Mouse (Mus musculus): ENCODE measurements at regions not wholly inside any gene's neighbourhood (a gene's known extent, or its start where the extent isn't known, plus 50 kb on each side); places are given as distances from the start of the nearest gene placed in this dataset.
"Not testable (repeated sequence)": the region's sequence is repeated elsewhere in the genome, so short reads cannot be mapped to it uniquely, and the experiment has no call there.

GRCm38 (mm10) chr17:93067850-93068249 is 131.0 kb upstream of the Adcyap1 start:
- H3K4me1 ChIP-seq (replicated peaks); ATAC-seq (ENCODE audit: low FRiP score, low read depth); H3K4me3 ChIP-seq; H3K9ac ChIP-seq; H3K4me2 ChIP-seq; H3K36me3 ChIP-seq; H3K27ac ChIP-seq (replicated peaks); H3K27me3 ChIP-seq; H3K9me3 ChIP-seq: not testable (repeated sequence)
- WGBS: 65% methylated on average over 1 of the region's 1 CpGs

- 44% methylated on average over 4 of the region's 4 CpGs for WGBS
- H3K27me3 ChIP-seq: no peaks in the 10 kb centered on the region
- ATAC-seq (ENCODE audit: low FRiP score, low read depth): no peak
Measured at GRCm38 (mm10) chr17:93068489-93068888, 130.3 kb upstream of the Adcyap1 start.

GRCm38 (mm10) chr17:93084048-93084447 is 114.8 kb upstream of the Adcyap1 start:
- no peaks in the 10 kb centered on the region for H3K9me3 ChIP-seq
- H3K9ac ChIP-seq: no peak overlapping the region
- H3K4me1 ChIP-seq (replicated peaks): no peaks in the 10 kb centered on the region
- H3K36me3 ChIP-seq: no peaks in the 10 kb centered on the region
- no peak overlapping the region for H3K27ac ChIP-seq (replicated peaks)
- no peak overlapping the region for H3K4me2 ChIP-seq
- 78% methylated on average over 1 of the region's 1 CpGs for WGBS
- no peaks in the 10 kb centered on the region for H3K27me3 ChIP-seq
- H3K4me3 ChIP-seq: no peak overlapping the region
- no peak for ATAC-seq (ENCODE audit: low FRiP score, low read depth)

More at GRCm38 (mm10) chr17:93068489-93068888, 130.3 kb upstream of the Adcyap1 start:
- no peak overlapping the region for H3K4me2 ChIP-seq
- H3K27ac ChIP-seq (replicated peaks): no peak overlapping the region
- H3K4me3 ChIP-seq: no peak overlapping the region
- no peaks in the 10 kb centered on the region for H3K36me3 ChIP-seq
- no peaks in the 10 kb centered on the region for H3K9me3 ChIP-seq
- H3K9ac ChIP-seq: no peak overlapping the region
- no peaks in the 10 kb centered on the region for H3K4me1 ChIP-seq (replicated peaks)

- no peak overlapping the region for H3K4me2 ChIP-seq
- no peak overlapping the region for H3K9ac ChIP-seq
- no peaks in the 10 kb centered on the region for H3K9me3 ChIP-seq
- H3K4me1 ChIP-seq (replicated peaks): no peaks in the 10 kb centered on the region
- no peak overlapping the region for H3K27ac ChIP-seq (replicated peaks)
- H3K36me3 ChIP-seq: no peaks in the 10 kb centered on the region
- ATAC-seq (ENCODE audit: low FRiP score, low read depth): no peak
- H3K4me3 ChIP-seq: no peak overlapping the region
- H3K27me3 ChIP-seq: no peaks in the 10 kb centered on the region
Measured at GRCm38 (mm10) chr17:93104516-93104915, 94.3 kb upstream of the Adcyap1 start.

DNA sequence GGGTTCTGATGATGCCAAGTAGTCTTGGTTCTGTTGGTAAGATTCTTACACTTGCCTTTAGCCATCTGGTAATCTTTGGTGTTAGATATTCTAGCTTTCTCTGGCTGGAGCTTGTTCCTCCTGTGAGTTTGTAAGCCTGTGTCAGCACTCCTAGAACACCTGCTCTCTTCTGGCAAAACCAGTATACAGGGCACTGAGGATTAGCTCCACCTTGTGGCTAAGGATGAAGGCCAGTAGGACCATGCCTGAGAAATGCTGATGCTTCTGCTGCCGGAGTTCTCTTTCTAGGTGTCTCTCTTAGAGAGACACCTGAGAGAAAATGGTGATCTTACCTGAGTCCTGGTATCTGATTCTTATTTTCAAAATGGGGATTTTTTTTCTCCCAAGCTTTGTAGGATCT is 58.8 kb upstream of the Adcyap1 start:
- Histone ChIP-seq H3K9me3 (no peaks in the 10 kb centered on the region), H3K27ac (replicated peaks) (no peak overlapping the region), H3K4me2 (no peak overlapping the region), H3K9ac (no peak overlapping the region), H3K4me3 (no peak overlapping the region), H3K27me3 (no peaks in the 10 kb centered on the region), H3K4me1 (replicated peaks) (no peaks in the 10 kb centered on the region), H3K36me3 (no peaks in the 10 kb centered on the region)
- WGBS: 71% methylated on average over 1 of the region's 1 CpGs
- no peak for ATAC-seq (ENCODE audit: low FRiP score, low read depth)

- Histone ChIP-seq H3K9ac (no peak overlapping the region), H3K27ac (replicated peaks) (no peak overlapping the region), H3K9me3 (no peaks in the 10 kb centered on the region), H3K27me3 (no peaks in the 10 kb centered on the region), H3K4me1 (replicated peaks) (no peaks in the 10 kb centered on the region), H3K4me3 (no peak overlapping the region), H3K36me3 (no peaks in the 10 kb centered on the region), H3K4me2 (no peak overlapping the region)
- WGBS: 21% methylated on average over 3 of the region's 3 CpGs
- peak; percentile 51; the same call in 1 of the 2 replicates for ATAC-seq (ENCODE audit: low FRiP score, low read depth)
Measured at GRCm38 (mm10) chr17:93141125-93141524, 57.7 kb upstream of the Adcyap1 start.

Data from hindbrain, embryonic 15.5 days (tissue).